Mouse (Mus musculus) activated CD4-positive, CD25-positive, alpha-beta regulatory T cell, adult 4 months (primary cell): ENCODE measurements around the gene Cfap65. TPM values are rescaled to one million over a fixed set of nuclear protein-coding genes. Genes with fewer than 3 reads are reported as not detected.

Experiments used
- ATAC-seq: one replicate; pipeline ENCODE4 v1.8.0; 2017
- polyA plus RNA-seq, 2 experiments: library from polyadenylated mRNA; unstranded; fragments of 100-300 nt; shearing (Covaris generic); gene quantifications; one replicate each; pipeline ENCODE4 v1.2.1; 2017

The Cfap65 gene
- polyA plus RNA-seq, 2 experiments from 2014 or later = 0.07 TPM; not detected in 1

DNA sequence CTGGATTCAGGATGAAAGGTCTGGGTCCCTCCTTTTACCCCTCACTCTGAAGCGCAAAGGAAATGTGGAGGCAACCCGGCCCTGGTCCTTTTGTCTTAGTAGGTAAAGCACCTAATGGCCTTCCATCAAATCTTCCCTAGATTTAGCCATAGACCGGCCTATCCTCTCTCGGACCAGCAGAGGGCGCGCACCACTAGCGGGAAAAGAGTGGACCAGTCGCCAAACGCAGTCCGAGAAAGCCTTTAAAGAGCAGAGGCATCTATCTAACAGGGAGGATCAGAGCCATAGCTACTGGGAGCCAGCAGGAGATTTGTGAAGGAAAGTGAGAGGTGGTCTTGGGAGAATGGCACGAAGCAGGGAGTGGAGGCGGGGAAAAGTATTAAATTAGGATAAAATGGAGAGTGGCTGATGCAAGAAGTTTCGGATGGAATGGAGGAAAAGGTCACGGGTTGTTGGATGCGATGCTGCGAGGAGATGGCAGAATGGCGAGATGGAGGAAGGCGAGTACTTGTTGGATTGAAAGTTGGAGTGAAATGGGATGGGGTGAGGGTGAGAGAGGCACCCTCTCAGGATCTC is 54.5 kb downstream of the Cfap65 start:
- ATAC-seq = no peak

DNA sequence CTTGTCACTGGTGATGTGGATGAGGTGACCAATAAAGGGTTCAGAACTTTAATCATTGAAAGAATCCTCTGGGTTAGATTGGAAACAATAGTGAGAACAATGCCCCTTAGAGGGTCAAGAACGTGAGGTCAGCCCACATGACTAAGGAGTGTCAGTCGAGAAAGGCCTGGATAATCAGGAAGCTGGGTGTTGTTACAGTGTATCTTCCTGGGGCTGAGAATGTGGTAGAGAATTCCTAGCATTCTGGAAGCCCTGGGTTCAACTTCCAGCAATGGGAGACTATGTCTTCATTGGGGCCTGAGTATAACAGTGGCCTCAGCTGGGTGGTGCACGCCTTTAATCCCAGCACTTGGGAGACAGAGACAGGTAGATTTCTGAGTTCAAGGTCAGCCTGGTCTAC is 58.2 kb downstream of the Cfap65 start:
- no peak for ATAC-seq

DNA sequence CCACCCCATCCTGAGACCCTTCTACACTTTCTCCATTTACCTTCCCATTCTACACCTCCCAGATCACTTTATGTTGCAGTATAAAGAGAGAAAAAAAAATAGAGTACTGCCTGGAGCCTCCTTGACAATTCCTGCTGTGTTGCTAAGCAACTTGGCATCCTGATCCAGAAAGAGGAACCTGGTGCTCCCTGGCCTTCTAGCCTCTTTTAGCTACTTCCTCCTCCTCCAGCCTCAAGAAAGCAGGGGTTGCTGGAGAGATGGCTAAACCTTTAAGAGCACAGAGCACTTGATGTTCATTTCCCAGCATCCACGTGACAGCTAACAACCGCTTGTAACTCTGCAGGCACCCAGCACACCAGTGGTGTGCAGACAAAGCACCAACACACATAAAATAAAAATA is 63.2 kb downstream of the Cfap65 start:
- no peak for ATAC-seq

DNA sequence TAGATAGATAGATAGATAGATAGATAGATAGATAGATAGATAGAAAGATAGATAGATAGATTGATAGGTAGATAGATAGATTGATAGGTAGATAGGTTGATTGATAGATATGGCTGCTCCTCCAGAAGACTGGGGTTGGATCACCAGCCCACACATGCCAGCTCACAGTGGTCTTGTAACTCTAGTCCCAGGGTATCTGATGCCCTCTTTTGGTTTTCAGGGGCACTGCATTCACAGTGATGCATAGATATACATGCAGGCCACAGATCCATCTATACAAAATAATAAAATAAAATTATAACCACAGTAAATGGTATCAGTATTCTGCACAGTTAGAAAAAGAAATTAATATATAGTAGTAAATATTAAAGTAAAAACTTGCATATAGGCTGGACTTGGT is 73.6 kb downstream of the Cfap65 start:
- no peak for ATAC-seq

- ATAC-seq = no peak
These were observed 76.0 kb downstream of the Cfap65 start for GRCm38 (mm10) chr1:74859223-74859984.

DNA sequence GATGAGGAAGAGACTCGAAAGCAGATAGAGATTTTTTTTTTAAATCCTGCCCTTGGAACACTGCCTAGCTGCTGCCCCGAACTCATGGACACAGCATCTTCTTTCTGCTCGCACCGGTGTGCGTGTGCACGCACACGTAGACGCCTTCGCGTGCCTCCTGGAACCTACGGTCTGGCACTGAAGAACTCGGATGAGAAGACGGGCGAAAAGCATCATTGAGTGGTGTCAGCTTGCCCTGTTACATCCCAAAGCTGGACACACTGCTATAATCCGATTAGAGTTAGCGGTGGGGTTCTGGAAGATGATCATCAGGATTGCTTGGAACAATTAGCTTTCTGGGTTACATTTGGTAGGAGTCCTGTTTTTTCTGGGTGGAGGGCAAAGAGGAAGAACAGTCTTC is 76.6 kb downstream of the Cfap65 start:
- no peak for ATAC-seq

DNA sequence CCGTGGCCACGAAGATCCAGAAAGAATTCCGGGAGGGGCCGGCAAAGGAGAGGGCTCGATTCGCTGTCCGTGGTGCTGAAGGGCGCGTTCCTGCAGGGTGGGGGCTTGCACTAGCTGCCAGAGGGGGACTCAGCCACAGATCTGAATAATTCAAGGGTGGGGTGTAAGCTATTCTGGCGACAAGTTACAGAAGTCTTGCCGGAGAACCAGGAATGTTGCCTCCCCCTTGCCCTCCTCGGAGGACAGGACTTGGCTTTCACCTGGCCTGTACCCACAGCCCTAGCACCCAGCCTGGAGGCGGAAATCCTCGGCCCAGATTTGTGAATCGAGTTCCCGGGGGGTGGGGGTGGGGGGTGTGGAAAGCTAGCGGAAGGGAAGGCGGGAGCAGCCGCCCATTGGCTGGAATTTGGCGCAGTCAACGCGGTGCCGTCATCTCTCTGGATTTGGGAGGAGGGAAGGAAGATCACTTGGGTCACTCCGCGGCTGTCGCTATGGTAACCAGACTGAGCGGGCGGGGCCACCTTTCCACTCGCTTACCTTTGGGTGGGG is 77.2 kb downstream of the Cfap65 start:
- ATAC-seq = no peak

- ATAC-seq = no peak
These were observed 77.7 kb downstream of the Cfap65 start for GRCm38 (mm10) chr1:74857677-74858076.

- ATAC-seq = no peak
These were observed 78.2 kb downstream of the Cfap65 start for GRCm38 (mm10) chr1:74857201-74857600.

DNA sequence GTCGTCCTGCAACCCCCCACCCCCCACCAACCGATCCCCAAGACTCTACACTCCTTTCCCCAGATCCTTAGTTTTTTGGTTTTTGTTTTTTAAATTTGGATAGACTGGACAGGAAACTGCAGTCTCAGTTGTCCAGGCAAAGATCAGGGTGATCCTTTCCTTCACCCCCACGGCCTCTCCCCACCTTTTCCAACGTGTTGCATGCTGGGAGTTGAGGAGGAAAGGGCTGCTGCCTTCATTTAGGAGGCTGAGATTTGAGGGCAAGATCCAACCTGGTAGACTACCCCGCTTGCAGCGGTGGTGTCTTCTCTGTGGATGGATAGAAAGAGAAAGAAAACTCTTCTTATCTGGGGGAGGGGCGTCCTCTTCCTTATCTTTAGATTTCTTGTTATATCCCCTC is 78.6 kb downstream of the Cfap65 start:
- no peak for ATAC-seq

- no peak for ATAC-seq
These were observed 79.0 kb downstream of the Cfap65 start for GRCm38 (mm10) chr1:74856439-74856720.

DNA sequence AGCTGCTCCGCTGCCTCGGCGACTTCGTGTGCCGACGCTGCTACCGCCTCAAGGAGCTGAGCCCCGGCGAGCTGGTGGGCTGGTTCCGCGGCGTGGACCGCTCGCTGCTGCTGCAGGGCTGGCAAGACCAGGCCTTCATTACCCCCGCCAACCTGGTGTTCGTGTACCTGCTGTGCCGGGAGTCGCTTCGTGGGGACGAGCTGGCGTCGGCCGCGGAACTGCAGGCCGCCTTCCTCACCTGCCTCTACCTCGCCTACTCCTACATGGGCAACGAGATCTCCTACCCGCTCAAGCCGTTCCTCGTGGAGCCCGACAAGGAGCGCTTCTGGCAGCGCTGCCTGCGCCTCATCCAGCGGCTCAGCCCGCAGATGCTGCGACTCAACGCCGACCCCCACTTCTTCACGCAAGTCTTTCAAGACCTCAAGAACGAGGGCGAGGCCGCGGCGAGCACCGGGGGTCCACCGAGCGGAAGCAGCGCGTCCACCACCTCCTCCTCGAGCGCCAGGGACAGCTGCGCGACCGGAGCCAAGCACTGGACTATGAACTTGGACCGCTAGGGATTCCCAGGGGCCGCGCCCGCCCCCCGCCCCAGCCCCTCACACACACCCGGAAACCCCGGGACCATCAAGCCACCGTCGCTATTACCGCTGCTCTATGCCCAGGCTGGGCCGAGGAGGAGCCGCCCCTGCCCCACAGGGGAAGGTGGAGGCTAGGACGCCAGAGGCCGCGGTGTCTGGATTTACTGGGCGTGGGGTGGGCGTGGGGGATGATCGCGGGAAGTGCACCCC is 79.6 kb downstream of the Cfap65 start:
- no peak for ATAC-seq

GRCm38 (mm10) chr1:74855156-74855555 is 80.2 kb downstream of the Cfap65 start:
- ATAC-seq = no peak

DNA sequence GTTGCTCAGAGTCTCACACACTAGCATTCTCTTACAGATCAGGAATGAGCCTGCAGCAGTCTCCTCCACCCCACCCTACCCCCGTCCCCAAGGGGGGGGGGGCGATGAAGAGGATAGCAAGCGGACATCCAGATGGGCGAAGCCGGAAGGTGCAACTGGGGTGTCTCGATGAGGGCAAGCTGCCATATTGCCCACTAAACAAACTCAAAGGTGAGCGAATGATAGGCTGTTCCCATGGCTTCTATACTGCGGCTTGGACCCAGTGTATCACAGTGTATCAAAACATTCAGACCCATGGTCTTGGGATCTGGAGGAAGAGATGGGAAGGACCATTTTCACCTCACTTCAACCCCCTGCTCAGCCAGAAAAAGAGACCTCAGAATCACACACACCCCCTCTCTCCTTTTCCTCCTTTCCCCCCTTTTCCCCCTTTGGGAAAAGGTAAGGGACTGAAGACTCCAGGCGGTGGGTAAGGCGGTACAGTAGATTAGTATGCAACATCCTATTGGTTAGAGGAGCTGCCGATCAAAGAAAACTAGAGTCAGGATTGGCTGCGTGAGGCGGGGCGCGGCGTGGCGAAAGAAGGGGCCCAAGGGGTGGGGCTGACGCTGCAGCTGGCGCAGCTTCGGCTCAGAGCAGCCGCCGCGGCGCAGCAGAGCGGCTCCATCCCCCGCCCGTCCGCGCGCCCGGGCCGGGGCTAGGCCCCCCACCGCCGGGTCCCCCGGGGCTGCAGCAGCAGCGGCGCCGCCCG is 80.9 kb downstream of the Cfap65 start, which contains the start of gene Cdk5r2:
Gene Cdk5r2 (plus strand): TSS at position 629 of the 751 bp plus-strand sequence.
- ATAC-seq = peak; percentile 80

Other genes with a start within 250 kb of the Cfap65 start
- under 1 TPM in 1 of 2 experiments, not detected in 1; 0.33 TPM for gene Cyp27a1, start 222.0 kb downstream of the Cfap65 start, polyA plus RNA-seq
- not detected for gene Prkag3, start 186.4 kb downstream of the Cfap65 start, polyA plus RNA-seq
- not detected for gene Wnt6, start 163.7 kb downstream of the Cfap65 start, polyA plus RNA-seq
- gene Wnt10a, start 144.1 kb downstream of the Cfap65 start, polyA plus RNA-seq = under 1 TPM in 1 of 2 experiments, not detected in 1; 0.53 TPM
- not detected for gene Cdk5r2, start 80.7 kb downstream of the Cfap65 start, polyA plus RNA-seq
- gene Fev, start 50.2 kb downstream of the Cfap65 start, polyA plus RNA-seq = not detected
- gene Cryba2, start 42.5 kb downstream of the Cfap65 start, polyA plus RNA-seq = not detected
- not detected for gene Ihh, start 16.1 kb upstream of the Cfap65 start, polyA plus RNA-seq
- 1 to 10 TPM; 5.4 to 6.3 TPM for gene Nhej1, start 189.6 kb upstream of the Cfap65 start, polyA plus RNA-seq
- gene Slc23a3, start 198.3 kb upstream of the Cfap65 start, polyA plus RNA-seq = under 1 TPM in 1 of 2 experiments, not detected in 1; 0.46 TPM
- 100 to 1,000 TPM; 114 to 125 TPM for gene Cnppd1, start 207.1 kb upstream of the Cfap65 start, polyA plus RNA-seq
- gene Retreg2, start 207.2 kb upstream of the Cfap65 start, polyA plus RNA-seq = 10 to 100 TPM; 15.1 to 27.4 TPM
- 10 to 100 TPM; 52.2 to 58.8 TPM for gene Zfand2b, start 233.0 kb upstream of the Cfap65 start, polyA plus RNA-seq
- gene Abcb6, start 244.8 kb upstream of the Cfap65 start, polyA plus RNA-seq = 1 to 10 TPM; 1.4 to 2.8 TPM